Mouse (Mus musculus) C2C12 (cell line): Measurements from ENCODE around the gene A530016L24Rik.

Source experiments
- CEBPB ChIP-seq: IDR thresholded peaks from one replicate; pipeline ENCODE4 v1.6.1; 2011; ENCODE audit warnings: low read depth, mild to moderate bottlenecking, control low read depth, moderate library complexity
- CTCF ChIP-seq: IDR thresholded peaks from one replicate; pipeline ENCODE4 v1.5.1; 2011; ENCODE audit not compliant: control insufficient read depth, insufficient read depth, insufficient read length
- MAX ChIP-seq: IDR thresholded peaks from one replicate; pipeline ENCODE4 v1.6.1; 2011; ENCODE audit warnings: mild to moderate bottlenecking, control low read depth
- MYOD1 ChIP-seq: IDR thresholded peaks from one replicate; pipeline ENCODE4 v1.6.1; 2011; ENCODE audit warnings: low read depth; ENCODE audit not compliant: control insufficient read depth, insufficient read length
- MYOG ChIP-seq: IDR thresholded peaks from one replicate; pipeline ENCODE4 v1.6.1; 2011; ENCODE audit not compliant: control insufficient read depth, insufficient read length; ENCODE audit errors: extremely low read depth
- USF1 ChIP-seq: IDR thresholded peaks from one replicate; pipeline ENCODE4 v1.6.1; 2011; ENCODE audit warnings: low read depth, mild to moderate bottlenecking, control low read depth, moderate library complexity

DNA sequence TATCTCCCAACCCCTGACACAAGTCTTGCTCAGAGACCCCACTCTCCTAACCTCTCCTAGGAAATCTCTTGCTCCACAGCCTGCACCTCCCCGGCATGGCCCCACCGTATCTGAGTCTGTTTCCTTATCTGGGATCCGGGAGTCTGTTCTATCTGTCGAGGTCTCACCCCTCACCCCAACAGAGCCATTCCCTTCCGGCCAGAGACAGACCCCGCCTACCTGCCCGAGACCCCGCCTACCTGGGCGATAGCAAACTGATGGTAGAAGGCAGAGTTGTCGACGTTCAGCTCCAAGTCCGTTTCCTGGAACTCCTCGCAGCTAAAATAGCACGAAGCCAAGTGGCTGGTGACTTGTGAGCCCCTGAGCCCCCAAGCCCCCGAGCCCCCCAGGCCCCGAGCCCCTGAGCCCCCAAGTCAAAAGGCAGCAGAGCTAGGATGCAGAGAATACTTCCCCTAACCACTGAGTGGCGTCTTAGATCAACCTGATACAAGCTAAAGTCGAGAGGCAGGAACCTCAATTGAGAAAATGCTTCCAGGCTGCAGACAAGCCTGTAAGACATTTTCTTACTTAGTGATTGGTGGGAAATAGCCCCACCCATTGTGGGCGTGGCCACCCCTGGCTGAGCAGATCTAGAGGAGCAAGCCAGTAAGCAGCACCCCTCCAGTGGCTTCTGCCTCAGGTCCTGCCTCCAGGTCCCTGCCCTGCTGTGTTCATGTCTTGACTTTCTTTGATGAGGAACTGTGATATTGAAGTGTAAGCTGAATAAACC lies 13.9 kb downstream of the A530016L24Rik start:
- no peak for TF ChIP-seq USF1
- no peak for TF ChIP-seq CEBPB
- TF ChIP-seq CTCF: no peak
- TF ChIP-seq MAX: no peak
- TF ChIP-seq MYOG: no peak
- TF ChIP-seq MYOD1: no peak
